13 mouse cellular contexts compared by ENCODE assay signal in genomic region chr6:88741791-88742190, GRCm38 (mm10). TPM values are rescaled to one million over a fixed set of nuclear protein-coding genes. Genes with fewer than 3 reads are reported as not detected.
DNase-seq lines count a peak whose midpoint lies in the region; ATAC-seq and TF ChIP-seq lines count a peak whose summit lies in the region.
"Had no signal": no experiment of that assay in that cellular context is flagged by ENCODE, and none has a peak within 500 bp of the region (broad histone marks: within the 10 kb centered on the region; RNA-seq: fewer than 3 reads in every experiment).

No protein-coding gene starts in this region.

- no peaks in the 10 kb centered on the region for H3K36me3 ChIP-seq in embryonic facial prominence, embryonic 15.5 days
- H3K36me3 ChIP-seq in embryonic facial prominence, embryonic 10.5 days (replicated peaks), result no peaks in the 10 kb centered on the region
- H3K36me3 ChIP-seq in liver, embryonic 11.5 days (ENCODE audit: control insufficient read depth, insufficient read depth, low read length), result no peaks in the 10 kb centered on the region
- H3K36me3 ChIP-seq: heart, embryonic 10.5 days; intestine, embryonic 15.5 days; limb, embryonic 15.5 days; midbrain, embryonic 10.5 days had no signal

- H3K4me1 ChIP-seq in embryonic facial prominence, embryonic 15.5 days, result peaks cover 37% of the 10 kb centered on the region
- peaks cover 17% of the 10 kb centered on the region for H3K4me1 ChIP-seq in embryonic facial prominence, embryonic 10.5 days
- peaks cover 46% of the 10 kb centered on the region for H3K4me1 ChIP-seq in cerebellum, adult 2 months (ENCODE audit: control insufficient read depth, insufficient read depth, low read length)
- peaks cover 30% of the 10 kb centered on the region for H3K4me1 ChIP-seq in liver, embryonic 11.5 days (replicated peaks; ENCODE audit: control insufficient read depth, insufficient read depth, low read length)

- DNase-seq in embryonic facial prominence, embryonic 10.5 days (ENCODE audit: low spot score), result no peak
- peak; percentile 74 for DNase-seq in layer of hippocampus, adult 9-11 months
- DNase-seq in layer of hippocampus, postnatal 10 days (ENCODE audit: low spot score in 2 of 2), result no peak
- DNase-seq in cerebellum, adult 2 months, result peak; percentile 70 to 80
- no peak for DNase-seq in liver, embryonic 11.5 days (ENCODE audit: low spot score)
- no peak for DNase-seq in lung, postnatal 14 days
- no peak for DNase-seq in adipocyte (ENCODE audit: low spot score)
- DNase-seq: adrenal gland, postnatal 25 days had no signal

- H3K9ac ChIP-seq in embryonic facial prominence, embryonic 15.5 days, result no peak overlapping the region
- no peak overlapping the region for H3K9ac ChIP-seq in liver, embryonic 11.5 days (ENCODE audit: low read depth, low read length)
- H3K9ac ChIP-seq: intestine, embryonic 15.5 days; limb, embryonic 15.5 days had no signal

- H3K9me3 ChIP-seq in embryonic facial prominence, embryonic 15.5 days (replicated peaks), result no peaks in the 10 kb centered on the region
- H3K9me3 ChIP-seq in embryonic facial prominence, embryonic 10.5 days, result no peaks in the 10 kb centered on the region
- no peaks in the 10 kb centered on the region for H3K9me3 ChIP-seq in liver, embryonic 11.5 days (ENCODE audit: control insufficient read depth, low read length)
- H3K9me3 ChIP-seq: heart, embryonic 10.5 days; intestine, embryonic 15.5 days; limb, embryonic 15.5 days; midbrain, embryonic 10.5 days had no signal

- TF ChIP-seq CTCF in cerebellum, adult 2 months (IDR thresholded peaks at IDR 0.05; ENCODE audit: borderline replicate concordance, insufficient read depth, low read depth, low read length), result no peak

- H3K4me2 ChIP-seq in embryonic facial prominence, embryonic 15.5 days (replicated peaks), result no peak overlapping the region
- H3K4me2 ChIP-seq in liver, embryonic 11.5 days, result peak overlapping the region; percentile 51; the same call in 1 of the 2 replicates
- H3K4me2 ChIP-seq: intestine, embryonic 15.5 days; limb, embryonic 15.5 days had no signal

- 71% methylated on average over 3 of the region's 3 CpGs for WGBS in embryonic facial prominence, embryonic 15.5 days
- 89% methylated on average over 3 of the region's 3 CpGs for WGBS in embryonic facial prominence, embryonic 10.5 days
- WGBS in cerebellum, adult 2 months, result 10% methylated on average over 3 of the region's 3 CpGs
- 85% methylated on average over 3 of the region's 3 CpGs for WGBS in liver, embryonic 11.5 days

- H3K27me3 ChIP-seq in embryonic facial prominence, embryonic 15.5 days, result no peaks in the 10 kb centered on the region
- 0 out of 2 replicates have a peak, but pooled peaks cover 6% of the 10 kb centered on the region for H3K27me3 ChIP-seq in embryonic facial prominence, embryonic 10.5 days (replicated peaks; ENCODE audit: low read depth, poor library complexity, severe bottlenecking)
- H3K27me3 ChIP-seq in cerebellum, adult 2 months (ENCODE audit: control insufficient read depth, insufficient read depth, low read length), result no peaks in the 10 kb centered on the region
- no peaks in the 10 kb centered on the region; the same call in 1 of the 2 replicates for H3K27me3 ChIP-seq in liver, embryonic 11.5 days (replicated peaks; ENCODE audit: control insufficient read depth, insufficient read depth, low read length)
- H3K27me3 ChIP-seq: intestine, embryonic 15.5 days; limb, embryonic 15.5 days had no signal

- no peak for TF ChIP-seq POLR2A in cerebellum, adult 2 months (IDR thresholded peaks at IDR 0.05; ENCODE audit: borderline replicate concordance, insufficient read depth, low read length)

- ATAC-seq in embryonic facial prominence, embryonic 15.5 days (ENCODE audit: insufficient number of reproducible peaks, low FRiP score, low TSS enrichment, low read depth), result no peak
- ATAC-seq in liver, embryonic 11.5 days (replicated peaks; ENCODE audit: low FRiP score), result no peak
- ATAC-seq: intestine, embryonic 15.5 days had no signal

- H3K27ac ChIP-seq in embryonic facial prominence, embryonic 15.5 days (replicated peaks), result peak overlapping the region; percentile 11; the same call in 1 of the 2 replicates
- no peak overlapping the region for H3K27ac ChIP-seq in embryonic facial prominence, embryonic 10.5 days (replicated peaks)
- H3K27ac ChIP-seq in cerebellum, adult 2 months (ENCODE audit: insufficient read depth, low read length), result peak overlapping the region; percentile 81
- H3K27ac ChIP-seq in liver, embryonic 11.5 days (ENCODE audit: low read depth, low read length), result peak overlapping the region; percentile 72; the same call in 1 of the 2 replicates
- H3K27ac ChIP-seq: heart, embryonic 10.5 days; intestine, embryonic 15.5 days; limb, embryonic 15.5 days; midbrain, embryonic 10.5 days had no signal

- no peak overlapping the region for H3K4me3 ChIP-seq in embryonic facial prominence, embryonic 15.5 days (replicated peaks)
- H3K4me3 ChIP-seq in embryonic facial prominence, embryonic 10.5 days, result no peak overlapping the region
- H3K4me3 ChIP-seq in cerebellum, adult 2 months (replicated peaks; ENCODE audit: insufficient read depth, low read depth, low read length), result no peak overlapping the region
- H3K4me3 ChIP-seq in liver, embryonic 11.5 days (ENCODE audit: low read depth, low read length), result no peak overlapping the region
- H3K4me3 ChIP-seq: heart, embryonic 10.5 days; intestine, embryonic 15.5 days; limb, embryonic 15.5 days; midbrain, embryonic 10.5 days had no signal

RNA-seq across cellular contexts. Expression of gene Mgll, which starts 17.6 kb away (rescaled TPM):
- 28.7 and 31.6 TPM in 2 replicates for polyA plus RNA-seq in embryonic facial prominence, embryonic 15.5 days (2015; fragmentation: Nextera tagmentation; extraction: Ambion mirVana)
- 6.2 and 6.6 TPM in 2 replicates for polyA plus RNA-seq in embryonic facial prominence, embryonic 10.5 days (2016; fragmentation: Nextera tagmentation; extraction: Ambion mirVana)
- total RNA-seq in layer of hippocampus, postnatal 10 days (2021), result 100 to 1,000 TPM; 120 to 129 TPM
- polyA plus RNA-seq in cerebellum, adult 2 months (2012; rRNA removed), result 63.4 and 69.2 TPM in 2 replicates
- polyA plus RNA-seq in liver, embryonic 11.5 days (2014; fragmentation: Nextera tagmentation; extraction: Ambion mirVana), result 17.3 and 22.2 TPM in 2 replicates

Comparison
In these comparisons a context has a peak if more than half of its experiments do, and no peak if none do; other contexts are left out.
1. DNase-seq: peak in layer of hippocampus, adult 9-11 months (single experiment) and cerebellum, adult 2 months (2 of 2); none in embryonic facial prominence, embryonic 10.5 days (single experiment), layer of hippocampus, postnatal 10 days (0 of 2), liver, embryonic 11.5 days (single experiment), lung, postnatal 14 days (single experiment) and adipocyte (single experiment).